Mouse (Mus musculus): ENCODE measurements around the gene Tlr3.

Tlr3 gene

DNA sequence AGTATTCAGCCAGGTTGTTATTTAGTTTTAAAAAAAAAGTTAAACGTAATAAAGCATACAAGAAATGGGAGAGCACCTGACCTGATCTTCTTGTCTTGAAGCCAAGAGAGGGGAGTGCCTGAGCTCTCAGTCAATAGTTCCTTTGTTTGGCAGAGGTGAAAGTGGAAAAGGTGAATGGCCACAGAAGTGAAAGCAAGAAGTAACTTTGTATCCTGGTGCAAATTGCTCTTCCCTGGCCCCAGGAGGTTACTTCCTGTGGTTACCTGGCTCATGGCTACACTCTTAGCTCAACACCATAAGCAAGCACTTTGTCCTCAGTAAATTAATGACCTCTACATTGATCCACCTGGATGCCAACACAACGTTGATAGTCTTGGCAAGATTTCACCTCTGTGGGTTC lies at the start of gene Tlr3:
Gene Tlr3, minus strand, starts transcription at position 199 of the 400 bp plus-strand sequence.
- DNase-seq = no peak

DNA sequence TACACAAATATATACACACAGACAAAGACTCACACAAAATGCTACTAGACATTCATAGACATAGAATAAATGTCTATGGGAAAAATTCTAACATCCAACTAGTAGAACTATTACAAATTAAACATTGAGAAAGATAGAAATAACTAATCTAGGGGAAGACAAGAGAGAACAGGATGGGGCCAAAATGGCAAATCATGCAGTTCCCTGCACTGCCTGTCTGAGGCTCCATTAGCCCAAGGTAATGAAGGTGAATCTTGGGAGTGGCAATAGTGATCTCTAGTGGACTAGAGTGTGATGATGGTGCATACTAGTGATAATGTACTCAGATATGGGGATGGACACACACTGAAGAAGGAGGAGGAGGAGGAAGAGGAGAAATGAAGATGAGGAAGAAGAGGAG lies 47.0 kb upstream of the Tlr3 start:
- DNase-seq = no peak

DNA sequence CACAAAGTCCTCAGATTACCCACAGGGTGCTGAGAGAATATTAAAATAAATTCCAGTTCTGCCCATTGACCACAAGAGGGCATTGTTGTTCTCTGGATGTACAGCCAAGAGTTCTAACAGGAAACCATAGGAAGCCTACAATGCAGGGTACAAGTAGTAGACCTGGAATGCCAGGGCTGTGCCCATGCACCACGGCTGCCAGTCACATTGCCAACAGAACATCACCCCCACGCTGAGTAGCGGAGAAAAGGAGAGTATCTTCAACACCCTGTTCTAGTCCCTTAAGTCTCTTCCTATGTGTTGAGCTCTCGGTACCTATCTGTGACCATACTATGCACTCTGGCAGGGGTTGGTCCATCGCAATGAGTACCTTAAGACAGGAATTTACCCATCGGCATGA lies 43.5 kb upstream of the Tlr3 start:
- DNase-seq = peak; percentile 74

DNA sequence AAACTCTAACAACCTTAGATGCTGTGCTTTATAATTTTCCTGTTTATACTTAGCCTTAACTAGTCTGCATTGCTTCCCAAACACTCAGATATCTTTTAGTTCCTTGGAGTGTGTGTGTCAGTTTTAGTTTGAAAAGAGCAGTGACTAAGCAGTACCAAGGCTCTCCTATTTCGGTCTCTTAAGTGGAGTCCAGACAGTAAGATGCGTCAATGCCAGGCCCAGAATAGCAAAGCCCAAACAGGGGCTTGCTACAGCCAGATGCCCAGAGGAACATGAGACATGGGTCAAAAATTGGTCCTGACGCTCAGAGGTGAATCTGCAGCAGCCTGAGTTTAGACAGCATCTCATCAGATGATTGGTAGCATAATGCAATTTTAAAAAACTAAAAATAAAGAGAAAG lies 41.2 kb upstream of the Tlr3 start:
- peak; percentile 30 for DNase-seq

DNA sequence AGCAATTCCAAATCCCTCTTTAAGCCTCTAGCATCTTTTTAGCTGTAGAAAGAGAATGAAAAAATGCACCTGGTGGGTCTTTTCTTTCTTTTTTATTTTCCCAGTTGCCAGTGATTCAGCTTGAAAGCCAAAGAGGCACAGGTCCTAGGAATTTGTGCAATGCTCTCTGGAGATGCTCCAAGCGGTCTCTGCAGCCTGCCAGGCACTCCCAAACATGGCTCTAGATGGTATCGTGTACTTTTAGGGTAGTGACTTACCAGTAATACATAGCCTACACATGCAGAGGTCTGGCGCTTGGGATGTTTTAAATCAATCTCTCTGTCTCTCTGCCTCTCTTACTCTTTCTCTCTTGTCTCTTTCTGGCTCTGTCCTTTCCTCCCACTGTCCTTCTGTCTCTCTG lies 38.0 kb upstream of the Tlr3 start:
- no peak for DNase-seq

DNA sequence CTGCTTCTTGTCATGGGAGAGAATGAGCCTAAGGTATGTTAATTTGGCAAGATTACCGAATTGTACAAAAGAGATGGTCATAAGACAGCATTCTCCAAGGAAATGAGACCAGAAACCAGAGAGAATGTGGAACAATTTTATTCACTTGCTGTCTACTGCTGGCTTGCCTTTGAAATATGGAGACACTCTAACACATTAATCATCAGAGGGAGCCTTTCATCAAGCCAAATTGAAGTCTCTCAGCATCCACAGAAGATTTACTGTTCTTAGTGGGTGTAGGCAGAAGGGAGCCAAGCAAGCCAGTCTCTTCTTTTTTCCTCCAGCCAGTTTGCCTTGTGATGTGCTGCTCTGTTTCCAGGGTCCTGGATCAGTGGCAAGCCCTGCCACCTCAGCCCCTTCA lies 37.4 kb upstream of the Tlr3 start:
- DNase-seq = no peak

DNA sequence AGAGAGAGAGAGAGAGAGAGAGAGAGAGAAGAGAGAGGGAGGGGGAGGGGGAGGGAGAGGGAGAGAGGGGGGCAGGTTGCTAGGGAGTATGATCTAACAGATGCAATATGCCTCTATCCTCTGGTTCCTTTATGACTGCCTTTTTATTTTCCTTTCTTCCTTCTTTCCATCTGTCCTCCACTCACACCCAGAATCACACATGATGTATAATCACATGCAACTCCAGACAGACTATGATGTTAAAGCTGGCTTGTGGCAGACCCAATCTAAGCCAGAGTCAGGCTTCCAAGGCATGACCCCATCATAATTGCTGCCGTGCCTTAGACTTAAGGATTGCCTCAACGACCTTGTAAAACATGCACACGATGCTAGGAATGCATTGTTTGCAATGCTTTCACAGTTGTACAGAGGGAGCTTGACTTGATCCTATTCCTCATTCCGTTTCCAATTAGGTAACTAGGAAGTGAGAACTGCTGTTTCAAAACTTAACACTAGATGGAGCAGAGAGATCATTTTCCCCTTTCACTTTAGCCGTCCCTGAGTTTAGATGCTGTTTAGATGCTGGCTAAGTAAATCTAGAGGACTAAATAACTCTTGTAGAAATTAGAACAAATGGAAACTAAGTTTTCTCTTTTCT lies 28.1 kb upstream of the Tlr3 start:
- peak; percentile 11 for DNase-seq

DNA sequence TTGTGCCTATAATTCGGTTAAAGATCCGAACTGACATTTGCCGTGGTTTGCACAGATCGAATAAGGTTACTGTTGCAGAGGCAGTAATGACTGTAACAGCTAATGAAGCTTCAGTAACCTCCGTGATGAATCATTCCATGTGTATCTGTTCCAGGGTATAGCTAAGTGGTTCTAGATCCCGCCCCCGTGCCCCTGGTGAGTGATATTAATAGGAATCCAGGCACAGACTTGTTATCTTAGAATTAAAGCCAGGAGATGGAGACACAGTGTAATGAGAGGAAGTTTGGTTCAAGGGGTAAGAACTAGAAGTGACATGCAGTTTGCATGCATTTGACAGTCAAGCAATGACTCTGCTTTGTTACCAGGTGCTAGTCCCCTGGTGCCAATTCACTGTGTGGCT lies 9.3 kb upstream of the Tlr3 start:
- DNase-seq = no peak

DNA sequence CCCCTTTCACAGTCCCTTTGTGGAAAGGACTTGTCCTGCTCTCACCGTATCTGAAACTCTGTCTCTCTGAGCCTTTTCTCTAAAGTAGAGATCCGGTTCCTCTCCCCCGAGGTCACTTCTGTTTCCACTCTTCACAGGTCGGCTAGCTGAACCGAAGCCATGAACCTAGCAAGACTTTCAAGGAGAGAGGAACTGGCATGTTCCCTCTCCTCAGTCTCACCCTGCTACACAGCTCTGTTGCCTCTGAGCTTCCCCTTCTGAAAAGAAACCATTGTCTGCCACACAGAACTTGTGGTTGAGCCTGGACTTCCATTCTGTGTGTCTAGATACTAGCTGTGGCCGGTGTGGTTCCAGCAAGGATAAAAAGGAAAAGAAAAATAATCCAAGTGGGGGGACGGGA lies 4.1 kb upstream of the Tlr3 start:
- DNase-seq = peak; percentile 58

DNA sequence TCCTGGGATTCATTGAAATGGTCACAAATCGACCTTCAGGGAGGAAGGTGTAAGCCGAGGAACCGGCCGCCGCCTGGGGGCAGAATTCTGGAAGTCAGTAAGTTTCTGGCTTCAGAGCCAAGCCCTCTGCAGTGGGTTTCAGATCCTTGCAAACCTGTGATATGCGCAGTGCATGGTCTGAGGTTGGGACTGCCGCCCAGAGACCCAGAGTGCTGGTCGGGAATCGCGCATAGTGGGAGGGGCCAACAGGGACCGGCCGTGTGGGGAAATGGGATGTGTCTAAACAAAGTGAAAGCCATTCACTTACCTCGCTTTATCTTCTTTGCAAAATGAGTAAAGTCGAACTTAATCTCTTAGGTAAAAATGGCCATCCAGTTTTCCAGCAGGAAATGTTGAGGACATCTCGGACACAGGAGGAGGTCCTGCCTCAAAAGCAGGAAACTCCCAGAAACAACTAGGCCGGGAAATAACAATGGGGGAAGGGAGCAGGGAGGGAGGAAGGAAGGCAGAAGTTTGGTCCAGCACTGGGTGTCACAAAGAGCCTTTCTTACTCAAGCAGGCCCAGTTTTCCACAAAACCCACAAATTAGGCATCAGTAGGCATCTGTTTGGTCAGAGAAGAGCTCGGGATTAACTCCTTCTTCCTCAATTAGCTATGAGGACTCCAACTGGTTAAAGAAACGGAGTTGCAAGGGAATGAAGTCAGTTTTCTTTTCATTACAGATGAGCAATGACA lies 567 bp downstream of the Tlr3 start:
- DNase-seq = peak; percentile 45

DNA sequence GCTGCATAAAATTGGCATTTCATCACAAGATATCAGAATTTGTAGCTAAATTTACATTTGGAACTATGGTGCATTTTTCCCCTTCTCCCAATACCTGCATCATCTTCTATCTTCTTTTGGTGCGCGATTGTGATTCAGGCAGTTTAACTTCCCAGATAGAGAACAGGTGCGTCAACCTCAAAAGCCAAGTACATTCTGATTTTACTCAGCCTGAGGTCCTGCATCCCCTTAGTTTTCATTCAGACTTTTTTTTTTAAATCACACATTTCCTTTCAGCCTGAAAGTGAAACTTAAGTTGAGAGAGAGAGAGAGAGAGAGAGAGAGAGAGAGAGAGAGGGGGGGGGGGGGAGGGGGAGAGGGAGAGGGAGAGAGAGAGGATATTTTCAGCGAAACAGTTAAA lies 1.2 kb downstream of the Tlr3 start:
- no peak for DNase-seq

DNA sequence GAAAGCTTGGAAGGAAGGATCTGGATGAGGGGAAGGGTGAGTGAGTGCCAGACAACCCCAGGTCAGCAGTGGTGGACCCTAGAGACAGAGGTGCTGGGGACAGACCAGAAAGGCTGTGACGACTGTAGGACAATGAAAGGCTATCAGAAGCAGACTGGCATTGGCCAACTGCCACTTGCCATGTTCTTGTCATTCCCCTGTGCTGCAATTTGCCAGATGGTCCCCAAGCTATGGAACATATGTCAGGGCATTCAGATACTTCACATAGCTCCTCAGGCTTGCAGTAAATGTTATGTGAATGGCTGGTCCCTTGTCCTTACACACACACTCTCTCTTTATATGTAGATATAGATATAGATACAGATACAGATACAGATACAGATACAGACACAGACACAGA lies 27.6 kb downstream of the Tlr3 start:
- no peak for DNase-seq

DNA sequence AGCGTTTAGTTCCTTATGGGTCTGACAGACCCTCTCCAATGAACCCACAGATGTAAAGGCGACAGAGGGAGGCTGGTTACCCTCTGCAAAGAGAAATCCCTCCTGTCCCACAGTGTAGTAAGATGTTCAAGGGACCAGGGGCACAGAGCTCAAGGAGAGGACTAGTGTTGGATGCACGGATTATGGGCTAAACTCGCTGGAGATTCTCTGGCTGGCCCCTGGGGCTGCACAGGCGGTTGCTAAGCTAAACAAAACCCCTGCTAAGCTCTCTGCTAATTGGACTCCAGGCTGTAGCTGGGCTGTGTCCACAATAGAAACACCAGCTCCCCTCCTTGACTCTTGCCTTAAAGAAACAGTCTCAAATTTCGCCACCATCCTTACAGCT lies 28.9 kb downstream of the Tlr3 start, which contains the start of gene Fam149a:
Gene Fam149a, minus strand, starts transcription at position 329 of the 385 bp plus-strand sequence.
- DNase-seq = no peak

DNA sequence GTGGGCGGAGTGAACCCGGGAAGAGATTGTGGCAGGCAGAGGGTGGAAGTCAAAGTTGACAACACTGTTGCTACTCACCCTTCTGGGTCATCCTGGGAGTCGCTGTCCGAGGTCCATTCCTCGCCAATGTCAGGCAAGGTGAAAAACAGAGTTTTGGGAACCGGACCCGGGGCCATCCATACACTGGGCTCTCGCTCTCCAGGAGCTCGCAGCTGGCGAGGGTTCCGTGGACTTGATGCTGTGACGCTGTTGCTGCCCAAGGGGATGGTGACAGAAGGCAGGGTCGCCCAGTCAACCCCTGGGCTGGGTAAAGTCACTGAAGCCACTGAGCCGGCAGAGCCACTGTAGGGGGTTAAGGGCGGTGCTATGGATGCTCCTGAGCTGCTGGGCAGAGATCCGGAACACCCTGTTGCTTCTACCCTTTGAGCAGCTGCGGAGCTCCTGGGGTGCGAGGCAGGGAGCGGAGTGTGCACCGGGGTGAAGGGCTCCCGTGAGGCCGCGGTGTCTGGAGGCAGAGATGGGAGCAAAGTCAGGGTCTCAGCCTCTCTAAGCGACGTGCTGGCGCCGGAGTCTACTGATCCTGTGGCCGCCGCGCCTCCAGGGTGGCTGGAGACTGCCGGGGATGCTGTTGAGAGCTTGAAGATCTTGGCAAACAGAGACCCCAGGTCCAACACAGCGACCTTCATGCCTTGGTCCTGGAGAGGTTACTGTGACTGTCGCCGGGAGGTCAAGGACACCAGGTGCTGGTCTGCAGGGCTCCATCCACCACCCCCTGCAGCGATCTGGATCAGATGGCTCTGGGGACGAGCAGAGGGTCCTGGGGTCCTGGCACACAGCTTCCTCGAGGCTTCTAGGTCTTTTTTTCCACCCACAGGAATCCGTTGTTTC lies 29.6 kb downstream of the Tlr3 start:
- DNase-seq = no peak

DNA sequence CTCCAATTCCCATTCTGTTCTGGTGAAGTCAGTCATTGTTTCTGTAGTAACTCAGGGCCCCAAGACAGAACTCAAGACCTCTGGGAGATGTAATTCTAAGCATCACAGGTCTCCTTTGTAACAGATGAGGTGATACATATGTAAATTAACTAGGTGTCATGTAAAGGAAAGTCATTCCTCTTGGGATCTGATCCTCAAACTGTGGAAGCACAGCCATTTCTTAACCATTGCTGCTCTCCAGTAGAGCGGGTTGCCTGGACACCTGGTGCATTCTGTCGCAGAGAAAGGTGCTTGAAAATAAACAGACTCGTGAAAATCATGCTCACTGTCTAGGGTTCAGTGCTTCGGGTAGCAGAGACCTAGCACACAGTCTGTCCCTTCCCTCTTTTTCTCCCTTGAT lies 30.3 kb downstream of the Tlr3 start:
- DNase-seq = no peak

DNA sequence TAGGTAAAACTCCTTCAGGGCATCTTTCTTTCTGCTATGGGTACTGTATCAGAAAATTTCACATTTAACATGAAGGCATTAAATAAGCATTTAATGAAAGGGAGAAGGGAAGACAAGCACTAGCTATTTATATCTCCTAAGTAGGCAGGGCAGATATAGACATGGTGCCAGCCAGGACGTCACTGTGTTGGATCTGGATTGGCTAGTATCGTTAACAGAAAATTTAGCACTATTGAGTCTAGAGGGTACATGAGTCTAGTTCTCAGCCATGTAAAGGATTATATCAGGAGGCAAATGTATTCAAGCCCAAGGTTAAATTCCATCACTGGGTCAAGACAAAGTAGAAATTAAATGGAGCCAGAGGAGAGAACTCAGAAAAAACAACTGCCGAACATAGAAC lies 36.8 kb downstream of the Tlr3 start:
- DNase-seq = no peak

DNA sequence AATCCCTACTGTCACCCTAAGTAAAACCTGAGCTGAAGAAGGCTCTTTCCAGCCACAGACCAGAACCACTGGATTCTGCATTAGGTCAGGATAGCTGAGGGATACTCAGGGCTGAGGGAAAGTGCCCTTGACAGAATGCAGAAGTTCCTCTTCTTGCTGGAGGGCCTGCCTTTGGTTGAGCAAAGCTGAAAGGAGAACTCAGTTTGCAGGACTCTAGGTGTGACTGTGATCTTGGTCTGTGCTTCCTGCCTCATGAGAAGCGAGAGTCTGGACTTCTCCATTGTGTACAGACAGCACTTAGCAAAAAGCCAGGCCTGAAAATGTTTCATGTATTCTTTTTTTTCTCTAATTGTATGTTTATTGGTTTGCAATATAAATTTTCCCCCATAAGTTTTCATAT lies 43.7 kb downstream of the Tlr3 start:
- DNase-seq = peak; percentile 38

DNA sequence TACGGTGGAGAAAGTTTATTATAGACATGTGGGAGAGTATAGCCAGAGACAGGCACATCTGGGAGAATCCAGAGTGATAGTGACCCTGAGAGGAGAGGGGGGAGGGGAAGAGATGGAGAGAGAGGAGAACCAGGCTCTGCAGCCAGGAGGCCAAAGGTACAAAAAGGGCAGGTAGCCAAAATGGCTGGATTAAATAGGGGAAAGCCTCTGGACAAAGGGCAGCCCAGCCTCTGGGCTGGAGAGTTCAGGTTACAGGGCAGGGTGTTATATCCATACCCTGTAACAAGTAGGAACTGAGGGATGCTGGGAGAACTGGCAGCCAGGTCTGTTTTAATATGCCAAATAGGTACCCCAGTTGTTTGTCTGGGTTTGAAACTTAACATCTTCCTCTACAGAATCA lies 47.7 kb downstream of the Tlr3 start:
- DNase-seq = no peak

DNA sequence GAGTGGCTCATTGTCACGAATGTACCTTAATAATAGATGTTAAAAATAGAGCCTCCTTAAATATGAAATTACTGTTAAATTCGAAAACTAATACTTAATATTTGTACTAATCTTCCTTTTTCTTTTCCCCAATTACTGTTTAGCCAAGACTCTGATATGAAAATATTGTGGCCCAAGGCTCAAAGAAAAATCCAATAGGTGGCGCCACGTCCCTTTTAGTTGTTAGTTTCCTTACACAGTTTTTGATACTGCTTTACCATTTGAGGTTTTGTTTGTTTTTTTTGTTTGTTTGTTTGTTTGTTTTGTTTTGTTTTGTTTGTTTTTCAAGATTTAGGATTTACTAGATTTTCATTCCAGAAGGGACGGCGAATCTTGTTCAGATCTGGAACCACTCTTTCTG lies 48.6 kb downstream of the Tlr3 start:
- DNase-seq = no peak

DNA sequence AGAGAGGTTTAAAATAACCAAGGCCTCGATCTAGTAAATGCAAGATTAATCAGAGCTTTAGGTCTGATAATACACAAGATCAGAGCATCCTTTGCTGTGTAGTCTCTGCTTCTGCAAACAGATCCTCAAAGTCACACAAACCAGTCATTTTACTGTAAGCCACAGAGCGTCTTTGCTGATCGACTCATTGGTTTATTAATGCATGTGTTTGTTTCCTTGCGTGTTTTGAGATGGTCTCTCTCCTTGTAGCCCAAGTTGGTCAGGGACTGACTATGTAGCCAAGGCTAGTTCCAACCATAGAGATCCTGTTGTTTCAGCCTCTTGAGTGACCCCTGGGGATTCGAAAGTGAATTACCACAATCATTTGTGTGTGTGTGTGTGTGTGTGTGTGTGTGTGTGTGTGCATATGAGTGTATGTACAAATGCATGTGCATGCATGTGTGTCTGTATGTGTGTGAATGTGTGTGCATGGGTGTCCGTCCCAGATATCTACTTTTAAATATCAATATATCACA lies 51.7 kb downstream of the Tlr3 start:
- DNase-seq = no peak

DNA sequence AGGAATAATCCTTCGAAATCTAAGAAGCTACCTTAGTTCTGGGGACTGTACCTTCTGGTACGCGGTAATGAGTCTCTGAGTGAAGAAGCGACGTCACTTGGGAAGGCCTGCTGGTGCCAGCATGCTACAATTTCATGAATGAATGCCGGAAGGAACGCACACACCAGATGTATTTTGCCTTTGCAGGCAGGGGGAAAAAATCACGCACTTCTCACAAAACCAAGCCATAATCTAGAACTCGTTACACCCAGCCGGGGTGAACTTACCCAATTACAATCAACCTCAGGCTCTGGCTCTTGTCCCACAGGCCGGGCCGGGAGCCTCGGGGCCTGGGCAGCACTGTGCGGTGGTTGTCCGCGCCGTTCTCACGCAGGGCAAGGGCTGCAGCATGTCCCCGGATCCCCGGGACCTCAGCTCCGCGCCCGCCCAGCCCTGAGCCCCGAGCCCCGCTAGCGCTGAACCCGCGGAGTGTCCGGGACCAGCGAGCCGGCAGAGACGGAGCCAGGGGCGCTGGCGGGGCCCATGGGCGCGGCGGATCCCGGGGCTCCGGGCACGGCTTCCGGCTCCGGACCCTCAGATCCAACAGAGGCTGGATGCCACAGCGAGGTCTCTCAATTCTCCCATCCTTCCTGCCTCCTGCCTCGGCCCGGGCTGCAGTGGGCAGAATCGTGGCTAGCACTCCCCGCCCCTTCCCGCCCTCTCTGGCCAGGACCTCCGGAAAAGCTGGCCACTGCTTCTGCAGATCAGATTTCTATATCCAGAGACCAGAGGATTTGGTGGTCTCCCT lies 52.6 kb downstream of the Tlr3 start:
- DNase-seq = peak; percentile 19

DNA sequence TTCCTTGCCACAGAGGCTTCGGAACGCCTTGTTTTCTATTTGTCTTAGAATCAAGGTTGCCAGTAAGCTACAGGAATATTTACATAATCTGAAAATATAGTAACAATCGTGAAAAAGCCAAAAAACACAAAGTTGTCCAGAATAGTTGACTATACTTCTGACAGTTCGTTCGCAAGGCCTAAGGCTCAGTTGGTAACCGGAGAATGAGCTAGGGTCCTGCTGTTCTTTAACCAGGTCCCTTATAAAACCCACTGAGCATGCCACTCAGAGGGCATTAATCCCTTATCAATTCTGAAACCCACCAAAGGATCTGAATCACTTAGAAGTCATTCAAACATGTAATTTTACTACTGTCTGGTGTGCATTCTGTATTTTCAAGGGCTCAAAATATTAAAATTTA lies 55.1 kb downstream of the Tlr3 start:
- DNase-seq = no peak
